Mouse (Mus musculus) hindbrain, embryonic 14.5 days (tissue): ENCODE measurements at regions not wholly inside any gene's neighbourhood (a gene's known extent, or its start where the extent isn't known, plus 50 kb on each side); places are given as distances from the start of the nearest gene placed in this dataset.

ENCODE experiments used
- ATAC-seq: fragments of 200-750 bp; cut with Nextera tagmentation; 2 replicates; pipeline ENCODE4 v1.8.0; 2017; ENCODE audit warnings: moderate number of reproducible peaks, mild to moderate bottlenecking, moderate TSS enrichment, moderate library complexity; ENCODE audit not compliant: low FRiP score
- DNase-seq: peaks from one replicate; pipeline ENCODE4 v3.0.0-alpha.2; 2015; ENCODE audit warnings: low spot score
- H3K27ac ChIP-seq: fragments of 300-500 bp; sonication (generic); 2 replicates; pipeline ENCODE4 v1.5.1; 2014; ENCODE audit warnings: mild to moderate bottlenecking, moderate library complexity
- H3K27me3 ChIP-seq: fragments of 300-500 bp; sonication (generic); 2 replicates; pipeline ENCODE4 v1.6.1; 2014; ENCODE audit warnings: mild to moderate bottlenecking, low read length, mixed read lengths; ENCODE audit not compliant: control insufficient read depth, insufficient read depth
- H3K36me3 ChIP-seq: fragments of 300-500 bp; sonication (generic); replicated peaks from 2 replicates; pipeline ENCODE4 v1.6.1; 2014; ENCODE audit not compliant: control insufficient read depth, insufficient read depth
- H3K4me1 ChIP-seq: fragments of 300-500 bp; sonication (generic); replicated peaks from 2 replicates; pipeline ENCODE4 v1.6.1; 2014; ENCODE audit warnings: antibody characterized with exemption, low read length, mixed read lengths; ENCODE audit not compliant: control insufficient read depth, insufficient read depth
- H3K4me2 ChIP-seq: fragments of 300-500 bp; sonication (generic); replicated peaks from 2 replicates; pipeline ENCODE4 v1.6.1; 2014; ENCODE audit warnings: mild to moderate bottlenecking, moderate library complexity
- H3K4me3 ChIP-seq: fragments of 300-500 bp; sonication (generic); replicated peaks from 2 replicates; pipeline ENCODE4 v1.5.1; 2014; ENCODE audit warnings: mild to moderate bottlenecking, low read length
- H3K9ac ChIP-seq: fragments of 300-500 bp; sonication (generic); 2 replicates; pipeline ENCODE4 v1.6.1; 2014
- H3K9me3 ChIP-seq: fragments of 300-500 bp; sonication (generic); 2 replicates; pipeline ENCODE4 v1.6.1; 2016; ENCODE audit warnings: low read length; ENCODE audit not compliant: control insufficient read depth
- WGBS: fragments of 180-500 bp; shearing (Covaris S2); extraction: QIAGEN DNeasy Blood & Tissue Kit; methylation state at CpG from one replicate; pipeline ENCODE4 v1.1.7; 2014; 5-methylcytosine and 5-hydroxymethylcytosine counted together

DNA sequence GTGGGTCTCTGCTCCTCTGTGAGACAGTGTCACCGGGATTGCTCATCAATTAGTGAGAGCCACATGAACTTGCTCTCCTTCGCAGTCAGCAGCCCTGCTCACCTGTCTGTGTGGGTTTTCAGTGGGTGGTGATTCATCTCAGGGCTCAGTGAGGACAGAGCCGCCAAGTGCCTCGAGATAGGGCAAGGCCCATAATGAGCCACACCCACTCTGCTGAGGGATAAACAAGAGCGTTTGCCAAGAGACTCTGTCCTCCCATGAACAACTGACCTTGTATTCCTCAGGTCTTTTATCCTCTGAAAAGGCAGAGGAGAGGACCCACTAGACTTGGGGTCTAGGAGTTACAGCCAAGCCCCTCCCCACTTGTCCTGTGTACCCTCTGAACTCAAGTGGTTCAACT, 584.2 kb upstream of the 3110018I06Rik start:
- H3K4me2 ChIP-seq = no peak overlapping the region
- 83% methylated on average over 5 of the region's 5 CpGs for WGBS

DNA sequence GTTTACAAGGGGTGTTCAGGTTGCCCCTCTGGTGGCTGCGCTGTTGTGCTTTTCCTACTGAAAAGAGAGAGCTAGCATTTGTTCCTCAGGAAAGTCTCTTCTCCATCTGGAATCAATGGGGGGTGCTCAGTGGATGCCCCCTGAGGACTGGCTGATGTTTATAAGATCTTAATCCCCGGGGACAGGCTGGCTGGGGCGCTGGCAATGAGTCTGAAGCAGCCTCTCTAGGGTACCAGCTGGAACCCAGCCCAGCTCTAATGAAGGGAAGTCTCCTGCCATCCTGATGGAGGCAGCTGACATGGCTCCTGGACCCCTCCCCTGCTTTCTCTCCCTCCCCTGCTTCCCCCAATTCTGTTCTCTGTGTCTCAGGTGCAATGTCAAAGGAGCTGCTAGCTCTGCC, 575.6 kb upstream of the 3110018I06Rik start:
- no peak for ATAC-seq
- Histone ChIP-seq H3K4me3 (no peak overlapping the region), H3K9ac (no peak overlapping the region), H3K27me3 (no peaks in the 10 kb centered on the region), H3K36me3 (no peaks in the 10 kb centered on the region), H3K9me3 (no peaks in the 10 kb centered on the region), H3K4me2 (no peak overlapping the region), H3K4me1 (no peaks in the 10 kb centered on the region), H3K27ac (no peak overlapping the region)
- no peak for DNase-seq
- 59% methylated on average over 3 of the region's 3 CpGs for WGBS

More for the DNA sequence above, 584.2 kb upstream of the 3110018I06Rik start:
- 0 out of 2 replicates have a peak, but pooled peaks cover 3% of the 10 kb centered on the region for H3K4me1 ChIP-seq
- H3K4me3 ChIP-seq = no peak overlapping the region
- ATAC-seq (no peak), DNase-seq (no peak)
- H3K9ac ChIP-seq = no peak overlapping the region
- no peaks in the 10 kb centered on the region for H3K36me3 ChIP-seq
- no peak overlapping the region for H3K27ac ChIP-seq
- H3K27me3 ChIP-seq = no peaks in the 10 kb centered on the region
- no peaks in the 10 kb centered on the region for H3K9me3 ChIP-seq

DNA sequence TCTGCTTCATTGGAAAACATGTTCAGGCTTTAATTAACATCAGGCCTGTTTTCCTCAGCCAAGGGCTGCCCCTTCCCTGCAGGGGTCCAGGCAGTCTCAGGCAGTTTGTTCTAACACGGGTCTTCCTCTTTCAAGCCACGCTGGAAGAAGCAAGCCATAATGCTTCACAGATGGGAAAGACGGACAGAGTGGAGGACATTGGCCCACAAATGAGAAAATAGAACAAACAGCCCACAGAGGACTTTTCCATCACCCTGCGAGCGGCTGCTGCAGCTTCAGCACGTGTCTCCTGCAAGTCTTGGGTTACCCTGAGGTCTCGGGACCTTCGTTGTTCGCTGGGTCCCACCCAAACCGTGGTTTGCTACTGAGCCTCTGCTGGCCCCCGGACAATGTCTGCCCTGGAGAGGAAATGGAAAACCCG, 565.9 kb upstream of the 3110018I06Rik start:
- WGBS = 69% methylated on average over 12 of the region's 12 CpGs
- no peaks in the 10 kb centered on the region; the same call in 1 of the 2 replicates for H3K4me1 ChIP-seq
- DNase-seq (no peak), ATAC-seq (no peak)
- H3K27me3 ChIP-seq = no peaks in the 10 kb centered on the region
- H3K4me3 ChIP-seq = no peak overlapping the region
- H3K27ac ChIP-seq = no peak overlapping the region
- H3K9me3 ChIP-seq = no peaks in the 10 kb centered on the region
- H3K4me2 ChIP-seq = no peak overlapping the region
- H3K36me3 ChIP-seq = no peaks in the 10 kb centered on the region
- H3K9ac ChIP-seq = no peak overlapping the region

DNA sequence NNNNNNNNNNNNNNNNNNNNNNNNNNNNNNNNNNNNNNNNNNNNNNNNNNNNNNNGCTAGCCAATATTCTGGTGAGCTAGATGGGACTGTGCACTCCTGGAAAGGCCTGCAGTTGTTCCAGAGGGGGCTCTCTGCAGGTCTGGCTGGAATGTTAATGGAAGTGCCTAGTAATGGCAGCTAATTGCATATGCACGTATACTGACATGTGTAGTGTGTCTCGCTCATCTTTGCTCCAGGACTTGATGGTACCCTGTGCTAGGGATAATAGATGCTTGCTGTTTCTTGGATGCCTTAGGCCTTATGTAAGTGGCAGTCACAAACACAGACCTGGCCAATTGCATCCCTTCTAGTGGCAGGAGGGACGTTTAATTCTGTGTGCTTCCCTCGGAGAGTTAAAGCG, 560.0 kb upstream of the 3110018I06Rik start:
- DNase-seq (no peak), ATAC-seq (no peak)
- 30% methylated on average over 5 of the region's 5 CpGs for WGBS
- no peak overlapping the region for H3K27ac ChIP-seq
- no peaks in the 10 kb centered on the region for H3K9me3 ChIP-seq
- no peak overlapping the region for H3K4me3 ChIP-seq
- H3K36me3 ChIP-seq = no peaks in the 10 kb centered on the region
- H3K4me2 ChIP-seq = no peak overlapping the region
- H3K9ac ChIP-seq = no peak overlapping the region
- H3K27me3 ChIP-seq = no peaks in the 10 kb centered on the region
- H3K4me1 ChIP-seq = peaks cover 12% of the 10 kb centered on the region

DNA sequence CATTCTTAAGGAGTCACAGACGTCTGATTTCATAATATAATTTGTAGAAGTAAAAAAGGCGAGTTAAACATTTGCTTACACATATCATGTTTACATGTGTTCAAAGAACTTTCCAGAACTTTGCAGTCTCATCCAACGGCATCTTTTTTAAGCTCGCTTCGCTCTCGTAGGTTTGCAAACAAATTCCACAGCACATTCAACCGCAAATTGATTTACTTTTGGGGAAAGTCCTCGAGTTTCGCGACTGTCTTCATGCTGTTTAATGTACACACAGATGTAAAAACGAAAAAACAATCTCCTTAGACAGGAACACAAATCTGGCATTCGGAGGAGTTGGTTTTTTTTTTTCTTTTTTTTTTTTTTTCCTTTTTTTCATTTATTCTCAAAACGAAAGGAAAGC, 559.3 kb upstream of the 3110018I06Rik start:
- DNase-seq (no peak), ATAC-seq (no peak)
- 84% methylated on average over 13 of the region's 13 CpGs for WGBS
- no peaks in the 10 kb centered on the region for H3K36me3 ChIP-seq
- H3K9me3 ChIP-seq = no peaks in the 10 kb centered on the region
- no peak overlapping the region for H3K27ac ChIP-seq
- H3K9ac ChIP-seq = no peak overlapping the region
- no peak overlapping the region for H3K4me2 ChIP-seq
- H3K27me3 ChIP-seq = no peaks in the 10 kb centered on the region
- peaks cover 12% of the 10 kb centered on the region for H3K4me1 ChIP-seq
- no peak overlapping the region for H3K4me3 ChIP-seq

DNA sequence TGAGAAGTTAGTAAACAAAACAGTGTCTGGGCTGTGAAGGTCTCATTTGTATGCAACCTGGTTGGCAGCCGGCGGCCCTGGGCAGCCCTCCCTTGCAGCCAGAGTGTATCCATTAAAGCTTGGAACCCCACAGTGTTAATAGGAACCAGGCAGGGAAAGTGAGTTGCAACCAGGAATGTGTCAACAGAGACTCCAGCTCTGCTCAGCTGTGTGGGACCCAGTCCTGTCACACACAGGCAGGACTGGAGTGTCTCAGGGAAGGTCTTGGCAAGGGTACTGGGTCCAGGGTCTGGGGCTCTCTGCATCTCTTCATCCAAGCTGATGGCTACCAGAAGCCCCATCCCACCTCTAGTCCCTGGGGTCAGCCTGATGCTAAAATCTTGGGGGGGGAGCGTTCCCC, 556.8 kb upstream of the 3110018I06Rik start:
- no peak overlapping the region for H3K4me3 ChIP-seq
- no peak overlapping the region for H3K4me2 ChIP-seq
- H3K27ac ChIP-seq = no peak overlapping the region
- no peaks in the 10 kb centered on the region for H3K9me3 ChIP-seq
- 63% methylated on average over 3 of the region's 3 CpGs for WGBS
- DNase-seq (no peak), ATAC-seq (no peak)
- H3K27me3 ChIP-seq = no peaks in the 10 kb centered on the region
- no peak overlapping the region for H3K9ac ChIP-seq
- H3K36me3 ChIP-seq = no peaks in the 10 kb centered on the region
- peaks cover 12% of the 10 kb centered on the region for H3K4me1 ChIP-seq

DNA sequence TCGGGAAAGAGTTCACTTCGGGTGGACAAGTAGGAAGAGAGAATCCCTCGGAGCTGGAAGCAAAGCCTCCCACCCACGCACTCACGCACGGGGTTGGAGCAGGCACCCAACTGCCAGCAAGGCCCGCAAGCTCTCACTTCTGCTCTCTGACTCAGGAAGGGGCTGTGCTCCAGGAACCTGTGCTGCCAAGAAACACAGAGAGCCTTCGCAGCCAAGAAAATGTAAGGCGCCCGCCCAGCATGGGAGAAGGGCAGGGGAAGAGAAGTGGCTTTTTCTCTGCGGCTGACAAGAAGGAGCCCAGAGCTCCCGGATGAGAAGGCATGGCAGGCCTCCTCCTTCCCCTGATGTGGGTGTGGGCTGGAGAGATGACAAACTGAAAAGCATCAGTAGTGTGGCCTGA, 549.1 kb upstream of the 3110018I06Rik start:
- Histone ChIP-seq H3K27me3 (no peaks in the 10 kb centered on the region), H3K4me2 (no peak overlapping the region), H3K27ac (no peak overlapping the region), H3K9ac (no peak overlapping the region), H3K4me3 (no peak overlapping the region), H3K9me3 (no peaks in the 10 kb centered on the region), H3K4me1 (peaks cover 11% of the 10 kb centered on the region), H3K36me3 (no peaks in the 10 kb centered on the region)
- no peak for DNase-seq
- no peak for ATAC-seq
- 79% methylated on average over 12 of the region's 12 CpGs for WGBS

DNA sequence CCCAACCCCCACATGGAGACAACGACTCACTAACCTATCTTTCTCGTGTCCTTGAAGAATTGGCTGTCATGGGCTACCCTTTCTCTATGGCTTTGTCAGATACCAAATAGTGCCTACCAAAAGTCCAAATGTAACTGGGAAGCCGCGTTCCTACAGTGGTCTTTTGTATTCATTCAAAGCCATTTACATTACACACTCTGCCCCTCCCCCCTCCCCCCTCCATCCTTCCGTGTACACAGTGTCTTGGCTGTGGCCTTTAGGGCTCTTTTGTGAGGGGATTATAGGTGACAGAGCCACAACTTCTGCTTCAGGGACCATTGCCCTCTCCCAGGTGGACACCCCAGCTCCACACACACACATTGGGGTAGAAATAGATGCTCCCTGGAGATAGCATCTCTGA, 544.6 kb upstream of the 3110018I06Rik start:
- Histone ChIP-seq H3K4me1 (peaks cover 11% of the 10 kb centered on the region), H3K27me3 (no peaks in the 10 kb centered on the region), H3K4me3 (no peak overlapping the region), H3K27ac (no peak overlapping the region), H3K9me3 (no peaks in the 10 kb centered on the region), H3K9ac (no peak overlapping the region), H3K36me3 (no peaks in the 10 kb centered on the region), H3K4me2 (no peak overlapping the region)
- 6% methylated on average over 5 of the region's 5 CpGs for WGBS
- no peak for DNase-seq
- ATAC-seq = no peak

DNA sequence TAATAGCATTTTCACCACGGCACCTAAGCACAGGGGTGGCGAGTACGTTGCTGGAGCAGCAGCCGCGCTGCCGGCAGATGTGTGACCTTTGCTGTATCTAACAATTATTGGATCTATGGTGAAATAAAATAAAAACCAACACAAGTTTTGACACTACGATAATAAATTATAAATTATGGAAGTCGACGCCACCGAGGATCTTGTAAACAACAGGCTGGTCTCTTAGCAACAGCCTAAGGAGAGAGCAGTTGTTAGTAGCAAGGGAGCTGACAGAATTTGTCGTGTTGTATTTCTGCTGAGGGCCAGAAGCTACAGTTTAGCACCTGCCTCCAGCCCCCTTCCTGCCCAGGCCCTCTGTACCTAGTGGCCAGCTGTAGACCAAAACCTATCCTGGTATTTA, 535.8 kb upstream of the 3110018I06Rik start:
- Histone ChIP-seq H3K9ac (no peak overlapping the region), H3K27ac (no peak overlapping the region), H3K4me3 (no peak overlapping the region), H3K27me3 (no peaks in the 10 kb centered on the region), H3K4me1 (0 out of 2 replicates have a peak, but pooled peaks cover 6% of the 10 kb centered on the region), H3K4me2 (no peak overlapping the region), H3K9me3 (no peaks in the 10 kb centered on the region), H3K36me3 (no peaks in the 10 kb centered on the region)
- DNase-seq (no peak), ATAC-seq (no peak)
- 48% methylated on average over 11 of the region's 11 CpGs for WGBS

DNA sequence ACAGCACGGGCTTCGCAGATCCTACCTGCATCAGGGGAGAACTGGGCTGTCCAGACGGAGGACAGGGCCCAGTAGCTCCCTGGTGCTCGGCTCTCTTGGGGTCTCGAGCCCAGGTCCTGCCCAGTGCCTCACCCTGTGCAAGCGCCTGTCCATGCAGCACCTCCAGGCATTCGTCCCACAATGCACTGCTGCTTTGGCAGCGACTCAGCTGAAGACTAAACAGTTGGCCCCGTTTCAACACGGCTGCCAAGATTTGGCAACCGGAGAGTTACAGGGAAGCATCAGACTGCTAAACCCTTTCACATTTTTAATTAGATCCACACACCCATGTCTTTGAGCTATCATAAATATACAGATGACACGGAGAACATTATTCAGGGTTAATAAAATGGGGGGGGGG, 532.7 kb upstream of the 3110018I06Rik start:
- 57% methylated on average over 12 of the region's 12 CpGs for WGBS
- H3K4me1 ChIP-seq = 0 out of 2 replicates have a peak, but pooled peaks cover 6% of the 10 kb centered on the region

More for the DNA sequence above, 532.7 kb upstream of the 3110018I06Rik start:
- H3K9me3 ChIP-seq = no peaks in the 10 kb centered on the region
- no peak overlapping the region for H3K27ac ChIP-seq
- no peak overlapping the region for H3K4me3 ChIP-seq
- no peaks in the 10 kb centered on the region for H3K36me3 ChIP-seq
- no peak overlapping the region for H3K4me2 ChIP-seq
- DNase-seq = peak; percentile 90
- peak; percentile 84; the same call in 1 of the 2 replicates for ATAC-seq
- H3K27me3 ChIP-seq = no peaks in the 10 kb centered on the region
- no peak overlapping the region for H3K9ac ChIP-seq
